Mouse (Mus musculus): ENCODE results near the gene D10Wsu102e. TPM values are rescaled to one million over a fixed set of nuclear protein-coding genes. Genes with fewer than 3 reads are reported as not detected.

The D10Wsu102e gene
- polyA plus RNA-seq, 1 experiment from 2014 or later: 0.59 TPM

- 69% methylated on average over 6 of the region's 6 CpGs for WGBS
- Histone ChIP-seq H3K27ac (ENCODE audit: poor library complexity, severe bottlenecking) (no peak overlapping the region), H3K36me3 (no peaks in the 10 kb centered on the region), H3K4me1 (replicated peaks) (no peaks in the 10 kb centered on the region), H3K4me3 (no peak overlapping the region), H3K9me3 (replicated peaks) (no peaks in the 10 kb centered on the region), H3K4me2 (no peak overlapping the region), H3K27me3 (replicated peaks) (peaks cover 27% of the 10 kb centered on the region), H3K9ac (no peak overlapping the region)
- ATAC-seq (ENCODE audit: insufficient number of reproducible peaks, low FRiP score): no peak
Measured at GRCm38 (mm10) chr10:83330336-83330735, 29.7 kb upstream of the D10Wsu102e start.

GRCm38 (mm10) chr10:83331811-83332210, 28.2 kb upstream of the D10Wsu102e start:
- H3K9me3 ChIP-seq (replicated peaks): no peaks in the 10 kb centered on the region
- no peaks in the 10 kb centered on the region for H3K4me1 ChIP-seq (replicated peaks)
- WGBS: 81% methylated on average over 5 of the region's 5 CpGs
- no peak overlapping the region for H3K4me2 ChIP-seq
- H3K4me3 ChIP-seq: no peak overlapping the region
- H3K9ac ChIP-seq: no peak overlapping the region
- H3K27ac ChIP-seq (ENCODE audit: poor library complexity, severe bottlenecking): no peak overlapping the region
- H3K27me3 ChIP-seq (replicated peaks): peaks cover 28% of the 10 kb centered on the region
- no peak for ATAC-seq (ENCODE audit: insufficient number of reproducible peaks, low FRiP score)
- no peaks in the 10 kb centered on the region for H3K36me3 ChIP-seq

- no peaks in the 10 kb centered on the region for H3K4me1 ChIP-seq (replicated peaks)
- H3K9ac ChIP-seq: no peak overlapping the region
- no peak for ATAC-seq (ENCODE audit: insufficient number of reproducible peaks, low FRiP score)
- peaks cover 36% of the 10 kb centered on the region for H3K27me3 ChIP-seq (replicated peaks)
- H3K4me2 ChIP-seq: no peak overlapping the region
- no peaks in the 10 kb centered on the region for H3K9me3 ChIP-seq (replicated peaks)
- H3K4me3 ChIP-seq: no peak overlapping the region
- no peak overlapping the region for H3K27ac ChIP-seq (ENCODE audit: poor library complexity, severe bottlenecking)
- no peaks in the 10 kb centered on the region for H3K36me3 ChIP-seq
- WGBS: 81% methylated on average over 11 of the region's 11 CpGs
Measured at GRCm38 (mm10) chr10:83332581-83332980, 27.4 kb upstream of the D10Wsu102e start.

GRCm38 (mm10) chr10:83336336-83336735, 23.7 kb upstream of the D10Wsu102e start:
- no peak overlapping the region for H3K4me3 ChIP-seq
- no peak overlapping the region for H3K27ac ChIP-seq (ENCODE audit: poor library complexity, severe bottlenecking)
- H3K27me3 ChIP-seq (replicated peaks): peaks cover 64% of the 10 kb centered on the region
- no peak for ATAC-seq (ENCODE audit: insufficient number of reproducible peaks, low FRiP score)
- H3K36me3 ChIP-seq: no peaks in the 10 kb centered on the region
- H3K4me1 ChIP-seq (replicated peaks): no peaks in the 10 kb centered on the region
- no peak overlapping the region for H3K9ac ChIP-seq
- 38% methylated on average over 7 of the region's 7 CpGs for WGBS
- no peaks in the 10 kb centered on the region for H3K9me3 ChIP-seq (replicated peaks)
- H3K4me2 ChIP-seq: no peak overlapping the region

GRCm38 (mm10) chr10:83337159-83337951, 22.7 kb upstream of the D10Wsu102e start, which contains the start of gene Slc41a2:
Gene Slc41a2 (minus strand): TSS chr10:83337882.
- ATAC-seq (ENCODE audit: insufficient number of reproducible peaks, low FRiP score): peak; percentile 57
- peak within 1 kb of the TSS; percentile 98 for H3K4me2 ChIP-seq
- H3K36me3 ChIP-seq: no peaks in the 10 kb centered on the region
- H3K9ac ChIP-seq: peak within 1 kb of the TSS; percentile 60
- no peaks in the 10 kb centered on the region for H3K4me1 ChIP-seq (replicated peaks)
- H3K27ac ChIP-seq (ENCODE audit: poor library complexity, severe bottlenecking): no peak within 1 kb of the TSS
- WGBS: 1% methylated on average over 96 of the region's 102 CpGs
- H3K9me3 ChIP-seq (replicated peaks): no peaks in the 10 kb centered on the region
- peaks cover 67% of the 10 kb centered on the region for H3K27me3 ChIP-seq (replicated peaks)
- peak within 1 kb of the TSS; percentile 65 for H3K4me3 ChIP-seq

- H3K27me3 ChIP-seq (replicated peaks): peaks cover 60% of the 10 kb centered on the region
- 46% methylated on average over 8 of the region's 9 CpGs for WGBS
Measured at GRCm38 (mm10) chr10:83337971-83338598, 21.9 kb upstream of the D10Wsu102e start.

GRCm38 (mm10) chr10:83341226-83341625, 18.8 kb upstream of the D10Wsu102e start:
- 0 out of 2 replicates have a peak, but pooled peaks cover 4% of the 10 kb centered on the region for H3K4me1 ChIP-seq (replicated peaks)
- 39% methylated on average over 2 of the region's 2 CpGs for WGBS
- H3K4me2 ChIP-seq: no peak overlapping the region
- H3K9ac ChIP-seq: no peak overlapping the region
- no peak for ATAC-seq (ENCODE audit: insufficient number of reproducible peaks, low FRiP score)
- H3K4me3 ChIP-seq: no peak overlapping the region
- no peaks in the 10 kb centered on the region for H3K9me3 ChIP-seq (replicated peaks)
- no peak overlapping the region for H3K27ac ChIP-seq (ENCODE audit: poor library complexity, severe bottlenecking)
- H3K27me3 ChIP-seq (replicated peaks): peaks cover 40% of the 10 kb centered on the region
- H3K36me3 ChIP-seq: no peaks in the 10 kb centered on the region

More at GRCm38 (mm10) chr10:83337971-83338598, 21.9 kb upstream of the D10Wsu102e start:
- Histone ChIP-seq H3K9ac (no peak overlapping the region; the same call in 1 of the 2 replicates), H3K36me3 (no peaks in the 10 kb centered on the region), H3K27ac (ENCODE audit: poor library complexity, severe bottlenecking) (no peak overlapping the region), H3K4me1 (replicated peaks) (no peaks in the 10 kb centered on the region), H3K4me2 (peak overlapping the region; percentile 98), H3K9me3 (replicated peaks) (no peaks in the 10 kb centered on the region), H3K4me3 (peak overlapping the region; percentile 65)
- ATAC-seq (ENCODE audit: insufficient number of reproducible peaks, low FRiP score): no peak

- H3K4me2 ChIP-seq: no peak overlapping the region
- H3K9ac ChIP-seq: no peak overlapping the region
- peaks cover 10% of the 10 kb centered on the region; the same call in 1 of the 2 replicates for H3K4me1 ChIP-seq (replicated peaks)
- no peak overlapping the region for H3K4me3 ChIP-seq
- no peaks in the 10 kb centered on the region for H3K36me3 ChIP-seq
- 79% methylated on average over 5 of the region's 5 CpGs for WGBS
- H3K27me3 ChIP-seq (replicated peaks): peaks cover 26% of the 10 kb centered on the region
- H3K27ac ChIP-seq (ENCODE audit: poor library complexity, severe bottlenecking): no peak overlapping the region
- no peaks in the 10 kb centered on the region for H3K9me3 ChIP-seq (replicated peaks)
- no peak for ATAC-seq (ENCODE audit: insufficient number of reproducible peaks, low FRiP score)
Measured at GRCm38 (mm10) chr10:83343171-83343570, 16.9 kb upstream of the D10Wsu102e start.

- 31% methylated on average over 2 of the region's 2 CpGs for WGBS
- ATAC-seq (ENCODE audit: insufficient number of reproducible peaks, low FRiP score): 0 out of 2 replicates have a peak, but pooled peaks have one; percentile 35
Measured at GRCm38 (mm10) chr10:83343828-83344685, 16.0 kb upstream of the D10Wsu102e start.

GRCm38 (mm10) chr10:83345693-83346358, 14.2 kb upstream of the D10Wsu102e start:
- no peak overlapping the region for H3K9ac ChIP-seq
- no peak overlapping the region for H3K27ac ChIP-seq (ENCODE audit: poor library complexity, severe bottlenecking)
- 47% methylated on average over 7 of the region's 7 CpGs for WGBS
- ATAC-seq (ENCODE audit: insufficient number of reproducible peaks, low FRiP score): no peak
- H3K27me3 ChIP-seq (replicated peaks): peaks cover 13% of the 10 kb centered on the region
- no peaks in the 10 kb centered on the region for H3K9me3 ChIP-seq (replicated peaks)
- H3K36me3 ChIP-seq: no peaks in the 10 kb centered on the region
- peaks cover 10% of the 10 kb centered on the region; the same call in 1 of the 2 replicates for H3K4me1 ChIP-seq (replicated peaks)
- no peak overlapping the region for H3K4me2 ChIP-seq
- H3K4me3 ChIP-seq: no peak overlapping the region

More at GRCm38 (mm10) chr10:83343828-83344685, 16.0 kb upstream of the D10Wsu102e start:
- no peak overlapping the region for H3K27ac ChIP-seq (ENCODE audit: poor library complexity, severe bottlenecking)
- no peak overlapping the region for H3K4me2 ChIP-seq
- H3K9me3 ChIP-seq (replicated peaks): no peaks in the 10 kb centered on the region
- no peak overlapping the region for H3K9ac ChIP-seq
- H3K27me3 ChIP-seq (replicated peaks): peaks cover 21% of the 10 kb centered on the region
- H3K36me3 ChIP-seq: no peaks in the 10 kb centered on the region
- H3K4me3 ChIP-seq: no peak overlapping the region
- peaks cover 10% of the 10 kb centered on the region; the same call in 1 of the 2 replicates for H3K4me1 ChIP-seq (replicated peaks)

Measured in heart, embryonic 12.5 days (tissue).